Mouse (Mus musculus) spleen, postnatal 10 days (tissue): ENCODE measurements around the gene Nupr1.

ENCODE experiments used
- DNase-seq, 2 experiments: peaks; one replicate each; pipeline ENCODE4 v3.0.0; 2021 to 2022; ENCODE audit warnings: low spot score in 2 of 2

Gene Nupr1

GRCm38 (mm10) chr7:126630824-126631518 is at the start of gene Nupr1:
TSS of gene Nupr1 (minus strand) at chr7:126630861.
- DNase-seq, result no peak

GRCm38 (mm10) chr7:126679683-126680082 is 49.0 kb upstream of the Nupr1 start:
- no peak for DNase-seq

- DNase-seq, result no peak
Observed at GRCm38 (mm10) chr7:126678545-126679341, 48.1 kb upstream of the Nupr1 start.

GRCm38 (mm10) chr7:126676631-126677220 is 46.1 kb upstream of the Nupr1 start:
- DNase-seq, result no peak

GRCm38 (mm10) chr7:126676207-126676606 is 45.5 kb upstream of the Nupr1 start, which contains the start of gene Sult1a1:
TSS of gene Sult1a1 (minus strand) at chr7:126676432.
- DNase-seq, result no peak

- DNase-seq, result no peak
Observed at GRCm38 (mm10) chr7:126675104-126675503, 44.4 kb upstream of the Nupr1 start.

- no peak for DNase-seq
Observed at GRCm38 (mm10) chr7:126672111-126672510, 41.5 kb upstream of the Nupr1 start.

GRCm38 (mm10) chr7:126670152-126670551 is 39.5 kb upstream of the Nupr1 start:
- no peak for DNase-seq

GRCm38 (mm10) chr7:126668452-126668851 is 37.8 kb upstream of the Nupr1 start:
- DNase-seq, result no peak

- DNase-seq, result no peak
Observed at GRCm38 (mm10) chr7:126667495-126668090, 36.9 kb upstream of the Nupr1 start.

- no peak for DNase-seq
Observed at GRCm38 (mm10) chr7:126665269-126665668, 34.6 kb upstream of the Nupr1 start.

GRCm38 (mm10) chr7:126663646-126664045 is 33.0 kb upstream of the Nupr1 start:
- no peak for DNase-seq

GRCm38 (mm10) chr7:126659771-126660170 is 29.1 kb upstream of the Nupr1 start:
- no peak for DNase-seq

GRCm38 (mm10) chr7:126657522-126657921 is 26.9 kb upstream of the Nupr1 start:
- no peak for DNase-seq

GRCm38 (mm10) chr7:126655695-126656094 is 25.0 kb upstream of the Nupr1 start:
- DNase-seq, result peak in 1 of 2 experiments; percentile 26

GRCm38 (mm10) chr7:126653991-126654390 is 23.3 kb upstream of the Nupr1 start:
- DNase-seq, result no peak

- DNase-seq, result no peak
Observed at GRCm38 (mm10) chr7:126650852-126651251, 20.2 kb upstream of the Nupr1 start.

- peak; percentile 92 to 95 for DNase-seq
Observed at GRCm38 (mm10) chr7:126649231-126650051, 18.8 kb upstream of the Nupr1 start, which contains the start of gene Sgf29. TSS of gene Sgf29 (plus strand) at chr7:126649309.

- no peak for DNase-seq
Observed at GRCm38 (mm10) chr7:126648486-126648885, 17.8 kb upstream of the Nupr1 start.

GRCm38 (mm10) chr7:126645708-126646107 is 15.0 kb upstream of the Nupr1 start:
- DNase-seq, result no peak

GRCm38 (mm10) chr7:126644914-126645313 is 14.3 kb upstream of the Nupr1 start:
- no peak for DNase-seq
